Mouse (Mus musculus): Measurements from ENCODE around the gene Ncor2. TPM values are rescaled to one million over a fixed set of nuclear protein-coding genes. Genes with fewer than 3 reads are reported as not detected.

The Ncor2 gene
- polyA plus RNA-seq, 1 experiment from 2014 or later, result 17.0 TPM

DNA sequence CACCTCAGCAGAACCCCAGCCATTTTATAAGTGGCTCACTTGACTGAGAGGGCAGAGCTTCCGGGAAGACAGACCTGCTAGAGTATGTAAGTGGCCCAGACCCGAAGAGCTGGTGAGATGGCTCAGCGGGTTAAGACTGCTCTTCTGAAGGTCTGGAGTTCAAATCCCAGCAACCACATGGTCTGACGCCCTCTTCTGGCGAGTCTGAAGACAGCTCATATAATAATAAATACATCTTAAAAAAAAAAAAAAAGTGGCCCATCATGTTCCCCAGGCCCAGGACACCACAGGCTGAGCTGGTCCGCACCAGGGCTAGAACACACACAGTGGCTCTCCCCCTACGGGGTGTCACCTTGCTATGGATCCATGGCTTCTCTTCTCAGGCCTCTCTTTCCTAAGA lies 56.5 kb downstream of the Ncor2 start:
- Histone ChIP-seq H3K9ac (no peak overlapping the region), H3K9me3 (replicated peaks) (no peaks in the 10 kb centered on the region), H3K4me2 (no peak overlapping the region), H3K36me3 (peaks cover 36% of the 10 kb centered on the region), H3K4me3 (no peak overlapping the region), H3K27ac (ENCODE audit: poor library complexity, severe bottlenecking) (no peak overlapping the region), H3K27me3 (replicated peaks) (no peaks in the 10 kb centered on the region), H3K4me1 (replicated peaks) (peaks cover 60% of the 10 kb centered on the region)
- ATAC-seq (ENCODE audit: insufficient number of reproducible peaks, low FRiP score), result no peak
- WGBS, result 76% methylated on average over 7 of the region's 7 CpGs

DNA sequence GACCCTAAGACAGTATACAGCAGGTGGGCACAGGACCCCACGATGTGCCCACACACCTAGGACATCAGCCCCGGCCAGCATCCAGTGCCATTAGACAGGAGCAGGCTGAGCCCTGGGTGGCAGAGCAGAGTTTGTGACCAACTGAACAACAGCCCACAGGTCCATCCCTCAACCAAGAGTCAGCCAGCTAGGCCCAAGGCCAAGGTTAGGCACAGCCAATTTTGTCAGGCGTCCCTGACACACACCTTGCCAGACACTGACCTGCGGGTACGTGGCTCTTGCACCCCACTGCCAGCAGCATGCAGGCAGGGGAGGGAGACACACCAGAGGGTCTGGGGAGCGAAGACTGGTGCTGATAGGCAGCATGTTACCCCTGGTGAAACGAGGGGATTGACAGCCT lies 57.0 kb downstream of the Ncor2 start:
- Histone ChIP-seq H3K36me3 (peaks cover 41% of the 10 kb centered on the region), H3K9ac (no peak overlapping the region)
- 77% methylated on average over 7 of the region's 7 CpGs for WGBS

DNA sequence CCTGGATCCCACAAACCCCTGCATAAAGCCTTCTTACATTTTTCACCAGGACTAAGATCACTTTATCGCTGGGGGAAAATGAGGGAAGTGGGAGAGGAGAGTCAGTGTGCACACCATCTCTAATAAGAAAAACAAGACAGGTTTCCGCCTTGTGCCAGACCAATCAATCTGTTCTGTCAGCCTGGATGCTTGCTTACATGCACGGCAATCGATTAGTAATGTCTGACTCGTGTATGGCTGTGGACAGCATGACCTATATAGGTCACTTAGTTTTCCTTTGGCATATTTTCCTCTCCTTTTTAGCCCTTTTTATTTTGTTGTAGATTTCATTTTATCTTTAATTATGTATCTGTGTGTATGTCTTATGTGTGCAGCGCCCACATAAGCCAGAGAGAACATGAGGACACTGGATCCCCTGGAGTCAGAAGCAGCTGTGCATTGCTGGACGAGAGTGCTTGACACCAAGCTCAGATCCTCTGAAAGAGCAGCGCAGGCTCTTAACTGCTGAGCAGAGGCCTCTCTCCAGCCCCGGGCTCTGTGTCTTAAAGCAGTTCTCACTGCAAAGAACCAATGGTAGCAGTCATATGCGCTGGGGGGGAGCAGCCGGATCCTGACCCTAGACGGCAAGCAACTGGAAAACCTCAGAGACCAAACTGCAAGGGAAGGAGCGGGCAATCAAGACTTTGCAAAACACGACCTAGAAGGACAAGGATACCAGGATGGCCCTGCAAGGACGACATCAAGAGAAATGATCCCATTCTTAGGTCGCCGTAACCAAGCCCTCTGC lies 58.3 kb downstream of the Ncor2 start:
- H3K27me3 ChIP-seq (replicated peaks), result no peaks in the 10 kb centered on the region
- H3K9ac ChIP-seq, result no peak overlapping the region
- 76% methylated on average over 17 of the region's 17 CpGs for WGBS
- peaks cover 46% of the 10 kb centered on the region for H3K4me1 ChIP-seq (replicated peaks)
- H3K27ac ChIP-seq (ENCODE audit: poor library complexity, severe bottlenecking), result no peak overlapping the region
- H3K4me2 ChIP-seq, result no peak overlapping the region
- H3K9me3 ChIP-seq (replicated peaks), result no peaks in the 10 kb centered on the region
- H3K36me3 ChIP-seq, result peaks cover 54% of the 10 kb centered on the region
- ATAC-seq (ENCODE audit: insufficient number of reproducible peaks, low FRiP score), result no peak
- no peak overlapping the region for H3K4me3 ChIP-seq

More for the DNA sequence above, 57.0 kb downstream of the Ncor2 start:
- H3K4me2 ChIP-seq, result no peak overlapping the region
- no peak overlapping the region for H3K4me3 ChIP-seq
- ATAC-seq (ENCODE audit: insufficient number of reproducible peaks, low FRiP score), result no peak
- no peak overlapping the region for H3K27ac ChIP-seq (ENCODE audit: poor library complexity, severe bottlenecking)
- H3K4me1 ChIP-seq (replicated peaks), result peaks cover 56% of the 10 kb centered on the region
- H3K9me3 ChIP-seq (replicated peaks), result no peaks in the 10 kb centered on the region
- no peaks in the 10 kb centered on the region for H3K27me3 ChIP-seq (replicated peaks)

DNA sequence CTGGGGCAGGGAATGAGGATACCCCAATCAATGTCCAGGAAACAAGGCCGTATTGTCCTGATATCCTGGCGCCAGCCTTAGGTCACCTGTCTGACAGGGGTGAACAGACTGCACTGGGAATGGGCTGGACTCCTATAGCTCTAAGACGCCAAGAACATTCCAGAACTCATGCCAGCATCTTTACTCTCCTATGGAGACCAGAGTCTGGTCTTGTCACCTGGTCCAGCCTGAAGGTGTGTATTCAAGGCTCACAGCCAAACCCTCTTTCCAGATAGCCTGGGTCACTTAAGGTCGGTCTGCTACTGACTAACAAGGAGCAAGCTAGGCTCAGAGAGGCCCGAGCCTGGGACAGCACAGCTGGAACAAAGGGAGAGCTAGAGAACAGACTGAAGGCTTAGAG lies 61.8 kb downstream of the Ncor2 start:
- Histone ChIP-seq H3K4me1 (replicated peaks) (peaks cover 36% of the 10 kb centered on the region), H3K9ac (no peak overlapping the region), H3K4me2 (no peak overlapping the region), H3K4me3 (no peak overlapping the region), H3K36me3 (peaks cover 63% of the 10 kb centered on the region), H3K9me3 (replicated peaks) (no peaks in the 10 kb centered on the region), H3K27me3 (replicated peaks) (no peaks in the 10 kb centered on the region), H3K27ac (ENCODE audit: poor library complexity, severe bottlenecking) (no peak overlapping the region)
- WGBS, result 76% methylated on average over 5 of the region's 5 CpGs
- ATAC-seq (ENCODE audit: insufficient number of reproducible peaks, low FRiP score), result no peak

DNA sequence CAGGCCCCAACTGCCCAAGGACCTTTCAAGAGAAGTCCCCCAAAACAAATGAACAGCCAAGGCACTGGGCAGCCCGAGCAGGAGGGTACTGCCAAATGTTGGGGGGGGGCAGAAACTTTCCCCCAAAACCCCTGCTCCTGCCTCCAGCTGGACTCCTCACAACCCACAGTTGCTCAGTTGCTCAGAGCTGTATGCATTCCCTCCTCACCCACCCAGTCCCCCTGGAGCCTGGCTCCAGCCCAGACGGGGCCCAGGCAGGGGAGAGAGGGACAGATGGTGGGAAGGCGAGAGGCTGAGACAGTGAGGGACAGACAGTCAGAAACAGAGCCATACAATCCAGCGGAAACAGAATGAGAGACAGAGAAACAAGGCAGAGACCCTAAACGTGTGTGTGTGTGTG lies 66.0 kb downstream of the Ncor2 start:
- Histone ChIP-seq H3K9me3 (replicated peaks) (no peaks in the 10 kb centered on the region), H3K36me3 (peaks cover 66% of the 10 kb centered on the region), H3K4me1 (replicated peaks) (peaks cover 32% of the 10 kb centered on the region), H3K27ac (ENCODE audit: poor library complexity, severe bottlenecking) (peak overlapping the region; percentile 53), H3K4me3 (no peak overlapping the region), H3K27me3 (replicated peaks) (no peaks in the 10 kb centered on the region), H3K9ac (peak overlapping the region; percentile 32; the same call in 1 of the 2 replicates), H3K4me2 (no peak overlapping the region)
- 48% methylated on average over 5 of the region's 5 CpGs for WGBS
- peak; percentile 51; the same call in 1 of the 2 replicates for ATAC-seq (ENCODE audit: insufficient number of reproducible peaks, low FRiP score)

DNA sequence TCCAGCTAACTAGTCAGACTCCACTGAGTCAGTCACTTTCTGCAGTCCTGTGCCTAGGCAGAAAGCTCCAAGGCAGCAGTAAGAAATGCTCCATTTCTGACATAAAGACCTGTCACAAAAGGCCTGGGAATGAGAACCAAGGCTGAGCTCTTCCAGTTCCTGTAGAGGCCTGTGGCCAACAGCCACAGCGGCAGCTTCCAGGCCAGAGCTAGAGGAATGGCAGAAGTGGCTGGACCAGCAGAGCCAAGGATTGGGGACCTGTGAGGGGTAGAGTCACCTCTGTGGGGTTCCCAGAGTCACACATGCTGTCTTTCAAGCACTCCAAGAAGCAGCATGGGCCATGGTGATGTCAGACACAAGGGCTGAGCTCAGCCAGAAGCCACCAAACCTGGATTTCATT lies 66.4 kb downstream of the Ncor2 start:
- 72% methylated on average over 1 of the region's 1 CpGs for WGBS
- Histone ChIP-seq H3K4me3 (no peak overlapping the region), H3K36me3 (peaks cover 66% of the 10 kb centered on the region), H3K9ac (0 out of 2 replicates have a peak overlapping the region, but pooled peaks have one; percentile 32), H3K4me1 (replicated peaks) (peaks cover 34% of the 10 kb centered on the region), H3K27ac (ENCODE audit: poor library complexity, severe bottlenecking) (peak overlapping the region; percentile 53), H3K27me3 (replicated peaks) (no peaks in the 10 kb centered on the region), H3K4me2 (no peak overlapping the region), H3K9me3 (replicated peaks) (no peaks in the 10 kb centered on the region)
- no peak for ATAC-seq (ENCODE audit: insufficient number of reproducible peaks, low FRiP score)

DNA sequence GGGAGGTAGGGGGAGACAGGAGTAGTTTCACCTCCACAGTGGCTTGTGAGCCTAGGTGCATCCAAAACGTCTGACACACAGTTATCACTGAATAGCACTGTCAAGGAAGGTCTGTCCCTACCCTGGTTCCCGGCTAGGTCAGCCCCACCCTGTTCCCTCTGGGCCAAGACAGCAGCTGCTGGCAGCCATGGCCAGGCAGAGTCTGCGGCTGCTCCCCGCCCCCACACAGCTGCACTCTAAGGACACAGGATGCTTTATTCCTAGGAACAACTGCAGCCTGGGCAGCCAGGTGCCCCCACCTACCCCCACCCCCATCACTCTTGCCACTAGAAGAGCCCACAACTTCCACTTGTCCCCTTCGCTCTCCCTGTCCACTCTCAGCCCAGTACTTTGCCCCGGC lies 67.9 kb downstream of the Ncor2 start:
- Histone ChIP-seq H3K4me3 (no peak overlapping the region), H3K27me3 (replicated peaks) (no peaks in the 10 kb centered on the region), H3K4me1 (replicated peaks) (peaks cover 47% of the 10 kb centered on the region), H3K36me3 (peaks cover 57% of the 10 kb centered on the region), H3K9ac (0 out of 2 replicates have a peak overlapping the region, but pooled peaks have one; percentile 20), H3K4me2 (no peak overlapping the region), H3K27ac (ENCODE audit: poor library complexity, severe bottlenecking) (no peak overlapping the region), H3K9me3 (replicated peaks) (no peaks in the 10 kb centered on the region)
- ATAC-seq (ENCODE audit: insufficient number of reproducible peaks, low FRiP score), result no peak
- 56% methylated on average over 6 of the region's 6 CpGs for WGBS

DNA sequence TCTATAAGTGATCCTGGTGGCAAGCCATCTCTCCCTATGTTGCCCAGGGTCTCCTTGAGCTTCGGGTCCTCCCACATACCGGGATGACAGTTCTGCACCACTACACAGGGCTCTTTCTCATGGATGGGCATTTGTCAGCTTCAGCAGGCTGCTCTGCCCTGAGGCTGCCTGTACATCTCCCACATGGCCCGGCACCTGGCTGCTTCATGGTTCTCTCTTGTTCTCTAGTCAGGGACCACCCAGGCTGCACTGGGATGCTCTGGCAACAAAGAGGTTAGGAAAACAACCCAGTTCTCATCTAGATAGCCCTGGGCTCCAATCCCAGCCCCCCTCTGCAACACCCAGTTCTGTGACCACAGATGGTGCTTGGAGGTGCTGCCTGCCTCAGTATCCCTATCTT lies 68.3 kb downstream of the Ncor2 start:
- no peak for ATAC-seq (ENCODE audit: insufficient number of reproducible peaks, low FRiP score)
- H3K9ac ChIP-seq, result 0 out of 2 replicates have a peak overlapping the region, but pooled peaks have one; percentile 20
- no peak overlapping the region for H3K4me3 ChIP-seq
- H3K4me2 ChIP-seq, result no peak overlapping the region
- H3K4me1 ChIP-seq (replicated peaks), result peaks cover 51% of the 10 kb centered on the region
- no peaks in the 10 kb centered on the region for H3K9me3 ChIP-seq (replicated peaks)
- no peaks in the 10 kb centered on the region for H3K27me3 ChIP-seq (replicated peaks)
- 83% methylated on average over 3 of the region's 3 CpGs for WGBS
- H3K36me3 ChIP-seq, result peaks cover 57% of the 10 kb centered on the region
- no peak overlapping the region for H3K27ac ChIP-seq (ENCODE audit: poor library complexity, severe bottlenecking)

DNA sequence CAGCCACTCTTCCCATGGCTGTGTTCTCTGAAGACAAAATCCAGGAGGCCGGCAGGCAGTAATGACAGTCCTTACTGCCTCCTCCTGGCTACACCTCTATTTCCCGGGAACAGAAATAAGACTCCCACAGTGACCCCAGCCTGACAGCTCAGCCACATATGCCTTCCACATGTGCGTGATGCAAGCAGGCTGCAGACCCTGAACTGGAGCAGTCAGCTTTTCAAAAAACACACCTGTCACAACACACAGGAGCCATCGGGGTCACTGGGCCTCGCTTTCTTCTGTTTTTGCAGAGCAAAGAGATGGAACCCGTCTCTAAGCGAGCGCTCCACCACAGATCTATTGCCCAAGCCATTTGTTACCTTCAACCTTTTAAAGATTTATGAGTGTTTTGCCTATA lies 68.8 kb downstream of the Ncor2 start:
- Histone ChIP-seq H3K27me3 (replicated peaks) (no peaks in the 10 kb centered on the region), H3K4me2 (no peak overlapping the region), H3K9me3 (replicated peaks) (no peaks in the 10 kb centered on the region), H3K4me1 (replicated peaks) (peaks cover 56% of the 10 kb centered on the region), H3K4me3 (no peak overlapping the region), H3K27ac (ENCODE audit: poor library complexity, severe bottlenecking) (no peak overlapping the region), H3K36me3 (peaks cover 57% of the 10 kb centered on the region), H3K9ac (no peak overlapping the region)
- 86% methylated on average over 8 of the region's 8 CpGs for WGBS
- no peak for ATAC-seq (ENCODE audit: insufficient number of reproducible peaks, low FRiP score)

DNA sequence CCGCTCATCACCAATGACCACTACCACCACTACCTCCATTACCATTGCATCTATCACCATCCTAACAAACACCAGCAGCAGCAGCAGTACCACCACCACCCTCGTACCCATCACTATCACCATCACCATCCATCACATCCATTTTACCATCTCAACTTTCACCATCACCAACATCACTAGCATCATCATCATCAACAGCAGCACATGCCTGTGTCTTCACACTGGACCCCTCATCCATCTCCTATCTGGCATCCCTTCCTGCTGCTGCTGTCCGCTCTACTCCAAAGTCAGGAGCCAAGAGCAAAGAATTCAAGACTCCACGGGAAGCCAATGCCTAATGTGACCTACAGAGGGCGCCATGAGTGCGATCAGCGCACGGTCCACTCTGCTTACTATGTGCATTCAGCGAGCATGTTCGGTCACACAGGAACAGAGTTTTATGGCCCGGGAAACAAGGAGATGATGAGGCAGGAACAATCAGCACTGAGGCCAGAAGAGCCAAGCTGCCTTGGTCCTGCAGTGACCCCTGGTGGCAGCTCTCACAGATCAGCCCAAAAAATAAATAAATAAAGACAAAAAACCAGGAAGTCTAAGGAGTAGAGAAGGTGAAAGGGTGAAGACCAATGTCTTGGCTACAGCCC lies 71.9 kb downstream of the Ncor2 start:
- Histone ChIP-seq H3K9me3 (replicated peaks) (no peaks in the 10 kb centered on the region), H3K27me3 (replicated peaks) (no peaks in the 10 kb centered on the region), H3K36me3 (peaks cover 61% of the 10 kb centered on the region), H3K4me1 (replicated peaks) (peaks cover 70% of the 10 kb centered on the region), H3K4me2 (no peak overlapping the region), H3K4me3 (no peak overlapping the region), H3K9ac (no peak overlapping the region), H3K27ac (ENCODE audit: poor library complexity, severe bottlenecking) (no peak overlapping the region)
- WGBS, result 66% methylated on average over 11 of the region's 11 CpGs
- no peak for ATAC-seq (ENCODE audit: insufficient number of reproducible peaks, low FRiP score)

DNA sequence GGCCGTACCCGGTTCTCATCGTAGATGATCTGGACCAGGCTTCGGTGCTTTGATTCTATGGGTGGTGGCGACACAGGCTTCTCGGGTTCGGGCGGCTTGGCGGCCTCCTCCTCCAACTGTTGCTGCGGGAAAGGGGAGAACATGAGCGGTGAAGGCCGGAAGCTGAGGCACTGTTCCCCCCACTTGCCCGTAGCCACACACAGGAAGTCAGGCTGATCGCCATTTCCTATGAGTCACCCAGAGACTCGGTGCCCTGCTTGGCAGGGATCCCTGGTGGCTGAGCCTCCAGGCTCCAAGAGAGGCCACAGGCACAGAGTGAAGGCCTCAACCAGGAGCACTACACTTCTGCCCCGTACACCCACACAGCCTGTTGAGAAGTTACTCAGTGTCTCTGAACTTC lies 72.8 kb downstream of the Ncor2 start:
- Histone ChIP-seq H3K4me2 (no peak overlapping the region), H3K36me3 (peaks cover 70% of the 10 kb centered on the region), H3K27me3 (replicated peaks) (no peaks in the 10 kb centered on the region), H3K9me3 (replicated peaks) (no peaks in the 10 kb centered on the region), H3K4me3 (no peak overlapping the region), H3K4me1 (replicated peaks) (peaks cover 65% of the 10 kb centered on the region), H3K9ac (no peak overlapping the region), H3K27ac (ENCODE audit: poor library complexity, severe bottlenecking) (no peak overlapping the region)
- 72% methylated on average over 16 of the region's 16 CpGs for WGBS
- no peak for ATAC-seq (ENCODE audit: insufficient number of reproducible peaks, low FRiP score)
